Mouse (Mus musculus): Measurements from ENCODE around the gene Taok1. TPM values are rescaled to one million over a fixed set of nuclear protein-coding genes. Genes with fewer than 3 reads are reported as not detected.

The Taok1 gene
- polyA plus RNA-seq, 1 experiment from 2014 or later = 14.3 TPM

DNA sequence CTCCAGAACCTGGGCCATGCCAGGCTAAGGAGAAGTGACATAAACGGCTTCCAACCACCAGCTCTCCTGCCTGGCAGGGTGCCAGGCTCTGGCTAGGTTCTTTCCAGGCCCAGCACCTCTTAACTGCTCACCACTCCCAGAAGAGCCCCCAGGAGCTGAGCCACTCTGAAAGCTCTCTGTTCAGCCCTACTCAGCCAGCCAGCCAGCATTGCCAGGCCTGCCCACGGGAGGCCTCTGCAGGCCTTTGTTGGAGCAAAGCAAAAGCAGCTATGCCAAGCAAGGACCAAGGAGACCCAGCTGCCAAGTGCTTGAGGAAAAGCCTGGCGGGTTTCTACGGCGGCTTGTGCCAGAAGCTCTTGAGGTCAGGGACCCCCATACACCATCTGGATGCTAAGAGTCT lies 120.8 kb downstream of the Taok1 start:
- H3K36me3 ChIP-seq = no peaks in the 10 kb centered on the region
- peak overlapping the region; percentile 90 for H3K4me2 ChIP-seq
- no peak for ATAC-seq (ENCODE audit: insufficient number of reproducible peaks, insufficient read depth, low FRiP score, low TSS enrichment, low read depth)
- no peaks in the 10 kb centered on the region for H3K9me3 ChIP-seq
- no peaks in the 10 kb centered on the region for H3K27me3 ChIP-seq
- H3K4me1 ChIP-seq = peaks cover 54% of the 10 kb centered on the region
- H3K4me3 ChIP-seq = 0 out of 2 replicates have a peak overlapping the region, but pooled peaks have one; percentile 9
- peak overlapping the region; percentile 46; the same call in 1 of the 2 replicates for H3K9ac ChIP-seq
- H3K27ac ChIP-seq = no peak overlapping the region
- WGBS = 67% methylated on average over 5 of the region's 5 CpGs

DNA sequence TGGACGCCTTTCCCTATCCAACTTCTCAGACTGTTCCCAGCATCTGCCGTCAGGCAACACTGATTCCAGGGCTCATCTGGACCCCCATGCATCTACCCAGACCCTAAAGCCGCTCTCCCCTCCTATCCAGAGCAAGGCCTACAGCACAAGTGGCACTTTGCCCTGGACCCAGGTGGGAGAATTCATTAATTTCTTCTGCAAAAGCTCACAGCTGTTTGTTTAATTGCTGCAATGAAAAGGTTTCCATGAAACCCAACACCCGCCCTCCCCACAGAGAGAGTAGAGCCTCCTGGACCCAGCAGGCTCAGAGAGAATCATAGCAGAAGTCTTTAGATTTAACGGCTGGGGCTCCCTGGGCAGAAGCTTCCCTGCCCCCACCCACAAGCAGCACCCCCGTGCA lies 122.4 kb downstream of the Taok1 start:
- H3K9me3 ChIP-seq = no peaks in the 10 kb centered on the region
- peaks cover 46% of the 10 kb centered on the region for H3K4me1 ChIP-seq
- ATAC-seq (ENCODE audit: insufficient number of reproducible peaks, insufficient read depth, low FRiP score, low TSS enrichment, low read depth) = no peak
- H3K4me3 ChIP-seq = no peak overlapping the region
- H3K27ac ChIP-seq = peak overlapping the region; percentile 39
- 0 out of 2 replicates have a peak overlapping the region, but pooled peaks have one; percentile 47 for H3K9ac ChIP-seq
- WGBS = 50% methylated on average over 6 of the region's 6 CpGs
- no peaks in the 10 kb centered on the region for H3K27me3 ChIP-seq
- H3K4me2 ChIP-seq = no peak overlapping the region
- H3K36me3 ChIP-seq = no peaks in the 10 kb centered on the region

GRCm38 (mm10) chr11:77483510-77484255 lies 123.9 kb downstream of the Taok1 start:
- Histone ChIP-seq H3K9ac (no peak overlapping the region), H3K9me3 (no peaks in the 10 kb centered on the region), H3K27me3 (no peaks in the 10 kb centered on the region), H3K36me3 (no peaks in the 10 kb centered on the region), H3K4me3 (no peak overlapping the region), H3K4me2 (no peak overlapping the region), H3K4me1 (peaks cover 39% of the 10 kb centered on the region), H3K27ac (no peak overlapping the region)
- no peak for ATAC-seq (ENCODE audit: insufficient number of reproducible peaks, insufficient read depth, low FRiP score, low TSS enrichment, low read depth)
- WGBS = 71% methylated on average over 11 of the region's 11 CpGs

DNA sequence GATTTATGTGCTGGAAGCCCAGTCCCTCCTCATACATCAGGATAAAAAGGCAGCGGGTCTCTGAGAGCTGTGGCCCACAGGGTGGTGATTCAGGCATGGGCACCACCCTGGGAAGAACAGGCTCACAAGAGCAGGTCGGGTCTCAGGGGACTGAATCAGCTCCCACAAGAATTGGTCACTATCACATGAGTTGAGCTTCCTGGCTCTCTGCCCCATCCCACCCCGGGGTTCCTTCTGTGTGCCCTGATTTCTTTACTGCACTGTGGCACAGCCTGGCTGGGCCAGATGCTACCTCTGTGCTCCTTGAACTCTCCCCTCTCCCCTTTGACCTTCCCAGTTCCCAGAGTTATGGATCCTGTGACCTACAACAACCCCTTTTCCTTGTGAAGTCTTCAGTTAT lies 124.6 kb downstream of the Taok1 start:
- Histone ChIP-seq H3K4me3 (no peak overlapping the region), H3K27me3 (no peaks in the 10 kb centered on the region), H3K27ac (no peak overlapping the region), H3K9me3 (no peaks in the 10 kb centered on the region), H3K4me1 (peaks cover 32% of the 10 kb centered on the region), H3K4me2 (no peak overlapping the region), H3K36me3 (no peaks in the 10 kb centered on the region), H3K9ac (no peak overlapping the region)
- ATAC-seq (ENCODE audit: insufficient number of reproducible peaks, insufficient read depth, low FRiP score, low TSS enrichment, low read depth) = no peak
- 90% methylated on average over 3 of the region's 3 CpGs for WGBS

Other genes with a start within 250 kb of the Taok1 start
- 0.10 and 0.40 TPM in 2 replicates for gene Coro6, start 145.4 kb downstream of the Taok1 start, polyA plus RNA-seq (2015; fragmentation: Nextera tagmentation; extraction: Ambion mirVana)
- 8.5 and 10.4 TPM in 2 replicates for gene Ankrd13b, start 118.1 kb downstream of the Taok1 start, polyA plus RNA-seq (2015; fragmentation: Nextera tagmentation; extraction: Ambion mirVana)
- 10.8 and 11.1 TPM in 2 replicates for gene Git1, start 114.3 kb downstream of the Taok1 start, polyA plus RNA-seq (2015; fragmentation: Nextera tagmentation; extraction: Ambion mirVana)
- gene Abhd15, start 92.7 kb downstream of the Taok1 start, polyA plus RNA-seq (2015; fragmentation: Nextera tagmentation; extraction: Ambion mirVana) = 2.0 and 2.2 TPM in 2 replicates
- 54.7 and 55.2 TPM in 2 replicates for gene Trp53i13, start 91.8 kb downstream of the Taok1 start, polyA plus RNA-seq (2015; fragmentation: Nextera tagmentation; extraction: Ambion mirVana)
- gene Gm10392, start 88.6 kb downstream of the Taok1 start, polyA plus RNA-seq (2015; fragmentation: Nextera tagmentation; extraction: Ambion mirVana) = not detected in 2 replicates
- 5.2 and 5.9 TPM in 2 replicates for gene Nufip2, start 78.3 kb upstream of the Taok1 start, polyA plus RNA-seq (2015; fragmentation: Nextera tagmentation; extraction: Ambion mirVana)
- gene Cryba1, start 117.5 kb upstream of the Taok1 start, polyA plus RNA-seq (2015; fragmentation: Nextera tagmentation; extraction: Ambion mirVana) = 1.1 TPM in 1 of 2 replicates, not detected in the other
- 28.4 and 34.0 TPM in 2 replicates for gene Myo18a, start 155.4 kb upstream of the Taok1 start, polyA plus RNA-seq (2015; fragmentation: Nextera tagmentation; extraction: Ambion mirVana)
- 1.8 TPM in 2 replicates for gene Gm10277, start 179.9 kb upstream of the Taok1 start, polyA plus RNA-seq (2015; fragmentation: Nextera tagmentation; extraction: Ambion mirVana)